Mouse (Mus musculus) olfactory bulb, adult 2 months (tissue): ENCODE results near the gene Izumo4.

Experiments
- CTCF ChIP-seq: fragments of 200-500 bp; IDR thresholded peaks from 2 replicates; pipeline ENCODE4 v1.5.1; 2012; ENCODE audit warnings: low read depth, mild to moderate bottlenecking, low read length, moderate library complexity; ENCODE audit not compliant: insufficient read depth
- POLR2A ChIP-seq: fragments of 200-500 bp; IDR thresholded peaks from 2 replicates; pipeline ENCODE4 v1.6.1; 2012; ENCODE audit warnings: mild to moderate bottlenecking, low read depth, low read length, moderate library complexity; ENCODE audit not compliant: insufficient read depth

GRCm38 (mm10) chr10:80675405-80676197 is 26.4 kb upstream of the Izumo4 start:
- TF ChIP-seq CTCF: no peak
- TF ChIP-seq POLR2A: no peak
